Mouse (Mus musculus) frontal cortex, postnatal 36 days (tissue): ENCODE data around the gene Mdh1.

Experiments
- DNase-seq, 2 experiments: peaks; one replicate each; pipeline ENCODE4 v3.0.0; 2022; ENCODE audit warnings: low spot score in 2 of 2

Mdh1 gene

DNA sequence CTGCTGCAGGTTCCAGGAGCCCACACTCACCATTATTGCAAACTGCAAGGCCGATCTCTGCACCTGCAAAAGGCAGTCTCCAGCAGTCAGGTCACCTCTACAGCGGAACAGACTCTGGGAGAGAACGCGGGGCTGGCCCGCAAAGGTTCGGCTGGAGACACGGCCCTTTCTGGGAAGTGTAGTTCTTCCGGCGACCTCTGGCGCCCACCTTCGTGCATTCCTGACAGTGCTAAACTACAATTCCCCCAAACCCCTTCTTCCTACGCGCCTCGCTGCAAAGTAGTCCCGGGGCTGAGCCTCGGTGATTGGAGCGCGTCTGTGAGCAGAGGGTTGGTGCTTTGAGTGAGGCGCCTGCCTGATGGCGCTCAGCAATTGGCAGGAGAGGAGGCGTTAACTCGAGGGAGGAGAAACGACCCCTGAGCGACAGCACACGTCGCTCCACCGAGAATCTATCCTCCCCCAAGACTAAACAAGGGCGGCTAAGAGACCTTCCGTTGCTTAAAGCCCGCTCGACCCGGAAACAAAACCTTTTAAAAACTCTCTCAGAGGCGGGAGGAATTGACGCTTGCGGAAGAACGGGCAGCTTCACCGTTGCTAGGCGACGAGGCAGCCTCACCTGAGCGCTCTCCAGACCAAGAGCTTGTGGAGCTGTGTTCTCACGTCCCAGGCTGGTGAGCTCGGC lies at the start of gene Mdh1, which contains the start of gene Wdpcp:
Gene Mdh1 (minus strand): TSS at position 668 of the 682 bp plus-strand sequence.
Gene Wdpcp (plus strand): TSS at position 536 of the 682 bp plus-strand sequence.
- DNase-seq: peak; percentile 96 to 99

DNA sequence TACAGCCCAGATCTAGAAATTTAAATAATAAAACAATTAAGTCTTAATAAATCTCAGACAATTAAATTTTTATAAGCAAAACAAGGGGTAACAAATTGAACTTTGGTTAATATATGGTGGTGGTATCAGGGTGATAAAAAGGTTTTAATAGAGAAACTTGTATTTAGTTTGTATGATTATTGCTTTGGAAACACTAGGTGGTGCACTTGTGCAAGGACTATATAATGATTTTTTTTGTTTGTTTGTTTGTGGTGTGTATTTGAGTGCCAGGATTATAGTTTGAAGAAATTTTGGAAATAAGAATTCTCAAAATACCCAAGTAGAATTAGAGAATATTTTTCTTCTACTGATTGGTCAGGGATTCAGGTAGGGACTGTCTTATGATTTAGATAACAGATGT lies 43.7 kb upstream of the Mdh1 start:
- DNase-seq: no peak

DNA sequence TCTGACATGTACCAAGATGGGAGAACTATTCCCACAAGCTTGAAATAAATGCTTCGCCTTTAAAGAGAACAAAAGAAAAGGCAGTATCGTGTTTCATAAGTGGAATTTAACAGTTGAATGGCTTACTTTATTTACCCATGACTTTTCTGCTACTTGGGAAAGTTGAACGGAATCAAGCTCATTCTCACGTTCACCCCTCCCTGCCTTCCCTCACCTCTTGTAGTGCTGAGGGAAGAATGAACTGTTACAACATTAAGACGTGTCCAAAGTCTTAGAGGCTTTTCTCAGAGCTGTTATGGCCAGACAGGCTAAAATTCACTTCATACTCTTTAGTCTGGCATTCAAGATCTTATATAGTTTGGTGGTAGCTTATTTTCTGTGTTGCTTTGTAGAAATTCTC lies 30.3 kb upstream of the Mdh1 start:
- DNase-seq: no peak

DNA sequence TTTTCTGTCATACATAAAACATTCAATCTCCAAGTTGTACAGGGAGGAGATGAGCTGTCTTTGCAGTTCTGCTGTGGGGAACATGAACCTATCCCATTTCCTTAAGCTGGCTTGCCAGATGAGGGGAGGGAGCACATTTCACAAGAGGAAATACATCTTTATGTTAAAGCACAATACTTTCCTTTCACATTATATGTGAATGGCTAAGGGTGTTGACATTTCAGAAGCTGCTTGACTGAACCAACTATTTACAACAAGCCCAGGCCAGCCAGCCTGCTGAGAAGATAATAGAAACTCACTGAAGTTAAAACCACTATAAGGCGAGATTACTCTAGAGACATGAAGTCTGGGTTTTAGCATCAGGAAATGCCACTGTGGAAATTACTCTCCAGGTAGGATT lies 11.1 kb upstream of the Mdh1 start:
- no peak for DNase-seq

DNA sequence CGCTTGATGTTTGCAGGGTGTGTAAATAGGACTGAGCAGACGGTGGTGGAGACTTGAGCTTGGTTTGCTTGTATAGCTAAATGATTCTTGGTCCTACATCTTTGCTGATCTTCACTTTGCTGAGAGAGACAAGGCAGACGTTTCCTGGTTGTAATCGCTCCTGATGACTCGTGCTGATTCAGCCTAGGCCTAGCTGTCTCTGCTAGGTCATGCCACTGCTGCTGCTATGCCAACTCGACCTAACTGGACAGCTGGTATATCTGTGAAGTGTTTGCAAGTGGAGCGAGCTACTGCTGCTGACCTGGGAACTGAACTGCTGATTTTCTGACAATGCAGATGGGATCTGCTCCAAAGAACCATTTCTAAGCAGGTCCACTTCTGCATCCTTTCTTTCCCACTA lies 9.3 kb upstream of the Mdh1 start:
- no peak for DNase-seq

DNA sequence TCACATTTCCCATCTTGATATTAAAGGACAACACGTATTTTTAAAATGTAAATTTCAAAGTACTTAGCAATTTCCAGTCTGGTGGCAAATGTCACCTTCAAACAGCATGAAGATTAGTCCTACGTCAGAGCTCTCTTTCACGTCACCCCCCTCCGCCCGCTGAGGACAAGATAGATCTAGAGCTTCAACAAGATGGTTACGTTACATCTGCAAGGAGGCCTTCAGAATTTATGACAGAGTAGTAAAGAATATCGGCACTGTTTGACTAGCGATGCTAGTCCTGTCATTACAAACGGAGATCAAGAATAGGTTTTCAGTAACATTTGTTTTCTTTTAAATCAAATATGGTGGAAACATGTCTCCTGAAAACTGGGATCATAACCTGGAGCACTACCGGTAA lies 1.2 kb downstream of the Mdh1 start:
- peak; percentile 46 to 80 for DNase-seq

DNA sequence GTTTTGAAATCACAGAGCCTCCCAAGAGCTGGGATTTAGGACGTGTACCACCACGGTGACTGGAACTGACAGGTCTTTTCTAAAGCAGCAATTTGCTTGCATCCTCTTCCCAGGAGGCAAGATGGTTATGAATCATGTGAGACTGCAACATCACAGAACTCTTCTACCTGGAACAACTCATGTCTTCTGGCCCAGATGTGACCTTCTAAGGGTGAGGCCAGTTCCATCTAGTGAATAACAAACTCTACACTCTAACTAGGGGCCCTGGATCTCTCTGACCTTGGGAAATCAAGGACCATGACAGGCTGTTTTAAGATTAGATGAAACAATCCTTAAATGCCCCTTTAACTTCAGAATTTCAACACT lies 2.1 kb downstream of the Mdh1 start:
- no peak for DNase-seq

DNA sequence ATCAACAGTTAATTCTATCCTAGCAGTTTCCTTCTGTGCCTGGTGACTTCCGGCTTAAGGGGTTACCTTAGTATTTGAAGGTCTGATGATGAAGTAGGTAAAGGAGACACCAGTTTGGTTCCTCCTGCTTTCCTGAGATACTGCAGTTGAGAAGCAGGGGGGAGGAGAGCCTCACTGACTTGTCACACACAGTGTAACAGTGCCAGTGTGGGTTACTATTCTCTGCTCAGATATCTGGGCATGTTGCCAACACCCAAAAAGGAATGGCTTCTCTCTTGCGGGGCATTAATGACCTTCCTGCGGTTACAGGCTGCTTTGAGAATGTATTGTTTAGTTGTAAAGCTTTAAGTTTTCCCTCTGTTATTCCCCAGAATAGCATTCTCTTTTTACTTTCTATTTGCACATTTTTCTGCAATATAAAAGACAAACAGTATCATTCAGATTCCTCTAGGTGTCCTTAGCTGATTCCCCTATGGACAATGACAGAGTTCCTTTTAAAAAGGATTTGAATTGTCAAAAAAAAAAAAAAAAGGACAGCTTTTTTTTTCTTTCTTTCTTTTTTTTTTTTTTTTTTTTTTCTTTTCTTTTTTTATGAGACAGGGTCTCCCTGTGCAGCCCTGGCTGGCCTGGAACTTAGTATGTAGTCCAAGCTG lies 2.6 kb downstream of the Mdh1 start:
- peak; percentile 48 to 75 for DNase-seq

DNA sequence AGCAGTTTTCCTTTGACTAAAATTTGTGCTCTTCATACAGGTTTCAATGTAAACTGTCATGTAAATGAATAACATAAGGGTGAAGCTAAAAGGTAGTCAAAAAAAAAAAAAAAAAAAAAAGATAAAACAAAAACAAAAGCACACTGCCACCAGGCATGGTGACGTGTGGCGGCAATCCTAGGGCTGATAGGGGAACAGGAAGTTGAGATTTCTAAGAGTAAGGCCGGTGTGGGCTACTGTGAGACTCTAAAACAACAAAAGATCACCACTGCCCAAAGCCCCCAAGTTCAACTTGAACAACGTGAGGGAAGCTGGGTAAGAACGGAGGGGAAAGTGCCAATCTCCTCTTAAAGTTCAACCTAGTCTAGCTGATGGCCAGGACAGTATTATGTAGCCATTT lies 3.2 kb downstream of the Mdh1 start:
- DNase-seq: no peak

DNA sequence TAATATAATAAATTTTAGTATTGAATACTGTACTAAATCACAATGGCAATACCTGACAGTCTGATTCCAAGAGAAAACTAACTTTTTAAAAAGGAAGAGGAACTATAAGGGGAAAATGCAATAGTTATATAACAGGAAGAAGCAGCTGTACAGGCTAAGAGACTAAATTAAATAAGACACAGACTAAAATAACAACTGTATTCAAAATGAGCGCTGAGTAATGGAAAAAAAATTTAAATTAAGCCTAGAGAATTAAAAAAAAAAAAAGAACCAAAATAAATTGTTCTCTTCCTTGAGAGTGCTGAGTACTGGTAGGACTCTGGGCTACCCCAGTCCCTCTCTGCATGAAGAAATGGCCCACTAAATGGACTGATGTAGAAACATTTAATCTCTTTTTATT lies 4.4 kb downstream of the Mdh1 start:
- DNase-seq: no peak

DNA sequence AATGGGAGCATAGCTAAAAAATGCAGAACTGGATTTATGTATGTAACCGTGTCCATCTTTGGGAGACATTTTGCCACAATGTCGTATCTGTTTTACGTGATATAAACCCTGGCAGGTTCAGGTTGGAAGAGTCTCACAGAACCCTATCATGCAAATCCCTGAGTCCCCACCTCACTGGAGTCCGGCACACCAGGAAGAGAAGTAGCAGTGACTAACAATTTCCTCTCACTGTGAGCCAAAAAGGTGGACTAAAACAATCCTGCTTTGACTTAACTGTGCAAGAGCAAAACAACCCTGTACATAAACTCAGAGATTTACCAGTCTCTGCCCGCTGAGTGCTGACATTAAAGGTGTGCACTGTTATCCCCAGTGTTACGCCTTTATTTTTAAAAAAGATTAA lies 5.2 kb downstream of the Mdh1 start:
- no peak for DNase-seq

DNA sequence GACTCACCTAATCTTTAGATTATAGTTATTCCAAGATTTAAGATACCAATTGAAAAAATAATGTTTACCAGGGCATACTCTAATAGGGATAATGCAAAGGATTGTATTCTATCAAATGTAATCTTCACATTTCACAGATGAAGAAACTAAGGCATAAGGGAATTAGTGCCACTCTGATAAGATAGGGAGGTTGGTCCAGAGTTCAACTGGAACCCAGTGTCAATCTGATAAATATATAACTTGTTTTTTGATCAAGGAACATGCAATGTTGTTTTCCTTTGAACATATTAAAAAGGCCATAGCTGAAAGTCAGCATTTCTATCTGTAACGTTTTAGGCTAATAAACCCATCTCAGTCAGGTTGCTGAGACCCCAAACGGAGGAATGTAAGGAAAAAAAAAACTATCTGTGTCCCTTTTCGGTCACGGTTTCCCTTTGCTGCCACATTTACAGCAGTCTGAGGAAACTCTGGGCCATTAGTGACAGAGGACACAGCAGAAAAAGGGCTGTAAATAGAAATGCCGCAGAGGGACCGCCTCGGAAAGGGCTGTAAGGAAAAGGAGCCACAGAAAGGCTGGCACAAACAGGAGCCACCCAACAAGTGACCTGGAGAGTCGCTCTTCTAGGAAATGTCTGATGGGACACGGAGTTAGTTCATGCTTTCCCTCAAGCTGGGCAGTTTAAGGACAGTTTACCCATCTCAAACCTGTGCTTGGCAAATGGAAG lies 7.3 kb downstream of the Mdh1 start:
- no peak for DNase-seq

DNA sequence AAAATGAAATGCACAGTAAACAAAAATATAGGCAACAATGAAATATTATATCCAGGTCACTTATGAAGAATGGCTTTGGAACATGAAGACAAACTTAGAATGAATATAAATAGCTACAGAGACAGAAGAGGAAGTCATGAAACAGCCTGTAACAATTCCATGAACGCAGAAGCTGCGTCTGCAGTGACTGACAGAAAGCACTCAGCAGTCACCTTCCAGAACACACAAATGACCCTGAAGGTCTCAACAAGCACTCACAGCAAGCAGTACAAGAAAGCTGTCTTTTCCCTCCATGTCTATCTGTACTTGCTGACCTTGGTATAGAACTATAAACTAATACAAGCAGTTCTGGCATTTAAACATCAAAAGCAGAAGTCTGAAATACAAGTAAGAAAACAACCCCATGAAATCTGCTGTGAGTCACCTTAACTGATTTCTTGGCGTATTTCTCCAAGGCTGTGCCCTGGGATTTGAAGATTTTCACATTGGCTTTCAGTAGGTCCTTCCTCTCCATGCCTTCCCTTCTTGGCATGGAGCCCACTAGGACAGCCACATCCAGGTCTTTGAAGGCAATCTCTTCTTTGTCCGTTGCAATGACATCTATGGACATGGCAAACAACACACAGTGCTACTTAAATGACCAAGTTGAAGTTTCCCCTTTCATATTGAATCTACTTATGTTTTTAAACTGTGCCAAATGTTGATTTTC lies 8.4 kb downstream of the Mdh1 start:
- no peak for DNase-seq

DNA sequence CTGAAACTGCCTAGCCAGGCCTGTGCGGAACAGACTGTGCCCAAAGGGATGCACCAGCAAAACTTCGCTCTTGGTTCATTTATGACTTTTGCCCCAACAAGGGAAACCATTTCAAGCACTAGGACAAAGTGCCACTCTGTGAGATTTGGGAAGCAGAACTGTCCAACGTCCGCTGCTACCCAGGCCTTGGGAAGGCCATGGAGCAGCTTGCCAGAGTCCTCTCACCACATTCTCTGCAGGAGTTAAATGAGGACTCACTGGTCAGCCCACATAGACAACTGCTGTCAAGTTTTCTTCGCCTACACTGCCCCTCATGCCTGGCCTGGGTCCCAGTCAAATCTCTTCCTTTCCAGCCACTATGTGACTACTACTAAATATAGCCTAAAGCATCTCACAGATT lies 10.8 kb downstream of the Mdh1 start:
- peak in 1 of 2 experiments; percentile 30 for DNase-seq

DNA sequence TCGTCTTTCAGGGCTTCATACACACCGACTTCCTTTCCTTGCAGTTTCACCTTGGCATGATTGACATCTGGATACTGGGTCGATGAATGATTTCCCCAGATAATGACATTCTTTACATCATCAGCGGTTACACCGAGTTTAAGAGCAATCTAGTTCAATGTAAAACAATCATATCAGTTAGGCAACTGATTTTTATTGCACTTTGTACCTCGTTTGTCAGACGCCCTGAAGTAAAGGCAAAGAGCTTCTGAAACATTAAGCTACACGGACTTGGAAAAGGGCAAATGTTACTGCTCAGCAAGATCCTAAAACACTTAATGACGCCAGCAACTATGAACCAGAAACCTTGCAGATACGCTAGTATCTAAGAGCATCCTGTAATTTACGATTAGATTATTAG lies 12.4 kb downstream of the Mdh1 start:
- no peak for DNase-seq

DNA sequence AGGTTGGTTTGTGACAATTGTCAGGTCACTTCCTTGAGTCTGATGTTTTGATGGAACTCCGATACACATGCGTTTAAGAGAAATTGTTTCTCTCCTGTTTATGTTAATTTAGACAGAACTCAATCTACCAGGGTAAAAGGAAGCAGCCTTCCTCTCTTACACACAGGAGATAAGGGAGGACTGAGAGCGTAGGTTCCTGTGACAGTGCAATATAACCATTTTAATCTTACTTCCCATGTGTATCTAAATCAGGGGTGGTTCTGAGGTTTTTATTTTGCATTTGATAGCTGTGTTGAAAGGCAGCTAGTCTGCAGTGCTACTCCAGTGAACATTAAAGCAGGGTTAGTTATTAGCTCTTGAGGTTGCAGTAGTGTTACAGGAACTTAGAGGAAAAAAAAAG lies 20.1 kb downstream of the Mdh1 start:
- no peak for DNase-seq

DNA sequence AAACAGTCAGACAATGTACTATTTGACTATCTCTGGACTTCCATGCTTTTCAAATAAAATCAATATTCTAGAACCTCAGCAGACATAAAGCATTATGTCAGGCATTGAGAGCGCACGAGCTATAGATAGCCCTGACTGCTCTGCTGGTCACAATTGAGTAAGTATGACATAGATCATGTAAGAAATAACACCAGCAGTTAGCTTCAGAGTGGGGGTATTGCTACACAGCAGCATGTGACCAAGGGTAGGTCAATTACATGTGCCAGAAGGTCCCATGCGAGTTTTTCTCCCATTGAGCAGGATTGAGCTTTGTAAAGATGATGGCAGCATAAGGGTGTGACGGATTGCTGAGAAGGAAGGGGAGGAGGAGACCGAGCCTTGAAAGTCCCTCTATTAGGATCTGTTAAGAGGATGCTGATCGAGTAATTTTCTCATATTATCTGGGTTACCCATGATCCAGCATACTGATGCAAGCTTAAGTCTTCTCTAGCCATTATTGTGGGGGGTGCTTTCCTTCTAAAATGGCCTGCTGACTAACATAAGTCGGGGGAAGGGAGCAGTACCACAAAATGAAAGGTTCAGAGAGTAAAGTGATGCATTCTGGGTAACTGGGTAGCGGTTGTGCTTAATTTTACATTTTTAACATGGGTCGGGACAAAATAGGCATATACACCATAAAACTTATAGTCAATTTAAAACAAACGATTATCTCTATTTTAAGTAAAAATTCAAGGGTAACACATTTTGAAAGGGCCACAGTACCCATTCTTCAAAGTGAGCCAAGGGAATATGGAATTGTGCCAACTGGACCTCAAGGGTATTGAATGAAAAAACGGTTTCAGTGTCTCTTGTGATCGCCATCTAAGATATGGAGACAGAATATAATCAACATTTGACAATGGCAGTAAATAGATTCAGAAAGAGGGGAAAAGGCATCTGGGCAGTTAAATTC lies 21.7 kb downstream of the Mdh1 start:
- DNase-seq: no peak

DNA sequence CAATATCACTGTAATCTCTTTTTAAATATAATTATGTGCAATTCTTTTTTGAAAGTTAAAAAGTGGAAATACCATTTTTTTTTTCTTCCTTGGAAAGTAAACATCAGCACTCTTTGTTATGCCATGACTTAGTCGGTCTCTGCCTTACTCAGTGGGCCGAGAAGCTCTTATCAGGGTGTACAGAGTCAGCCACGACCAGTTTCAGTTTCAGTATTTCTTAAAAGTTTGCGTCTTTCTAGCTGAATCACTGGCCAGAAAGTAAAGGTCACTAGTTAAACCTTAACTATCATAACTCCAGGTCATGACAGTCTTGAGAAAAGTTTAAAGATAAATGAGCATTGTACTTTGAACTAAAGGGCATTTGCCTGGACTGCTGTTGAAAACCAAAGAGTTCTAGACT lies 22.4 kb downstream of the Mdh1 start:
- DNase-seq: no peak

DNA sequence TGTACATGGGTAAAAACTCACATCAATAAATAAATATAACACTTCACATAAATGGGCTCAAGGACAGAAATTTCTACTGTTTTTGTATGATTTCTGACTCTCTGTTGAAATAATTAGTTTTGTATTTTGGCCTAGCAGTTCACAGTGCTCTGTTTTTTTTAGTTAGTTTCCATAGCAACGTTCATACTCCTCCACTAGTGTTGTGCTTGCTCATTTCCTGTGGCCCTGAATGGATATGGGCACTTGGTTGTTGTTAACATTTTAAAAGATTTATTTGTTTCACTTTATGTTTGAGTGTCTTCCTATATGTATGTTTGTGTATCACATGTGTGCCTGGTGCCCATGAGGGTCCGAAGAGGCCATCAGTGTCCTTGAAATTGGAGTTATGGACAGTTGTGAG lies 23.1 kb downstream of the Mdh1 start:
- no peak for DNase-seq

DNA sequence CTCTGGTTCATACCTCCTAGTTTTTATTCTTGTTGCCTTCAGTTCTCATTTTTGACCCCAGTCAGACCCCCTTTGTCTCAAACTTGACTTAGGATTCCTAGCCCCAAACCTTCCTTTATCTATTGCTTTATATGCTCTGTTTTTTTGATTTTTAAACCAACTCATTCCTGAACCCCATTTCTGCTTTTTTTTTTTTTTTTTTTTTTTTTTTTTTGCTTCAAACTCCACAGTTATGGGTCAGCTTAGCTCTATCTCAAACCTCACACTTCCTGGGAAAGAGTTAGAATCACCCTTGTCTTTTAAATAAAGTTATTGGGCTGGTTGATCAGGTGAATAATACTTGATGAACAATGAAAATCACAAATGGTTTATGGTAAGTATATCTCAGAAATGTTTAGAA lies 24.6 kb downstream of the Mdh1 start:
- no peak for DNase-seq

DNA sequence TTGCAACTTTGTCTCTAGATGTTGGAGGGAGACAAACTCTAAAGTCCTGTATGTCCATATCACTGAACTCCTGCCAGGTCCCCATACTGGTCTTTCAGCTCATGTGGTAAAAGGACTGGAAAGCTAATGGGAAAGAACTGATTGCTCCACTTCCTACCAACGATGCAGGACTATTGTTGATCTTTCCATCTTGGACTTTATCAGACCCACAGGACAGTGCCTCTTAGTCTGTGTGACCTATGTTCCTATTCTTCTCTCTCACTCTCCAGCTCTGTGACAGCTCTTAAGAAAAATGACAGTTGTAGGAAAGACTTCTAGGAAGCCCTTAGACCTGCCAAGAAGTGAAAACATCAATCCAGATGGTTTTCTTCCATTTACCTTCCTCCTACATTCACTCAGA lies 25.5 kb downstream of the Mdh1 start:
- DNase-seq: no peak
